Mouse (Mus musculus) cortical plate, adult 2 months (tissue): ENCODE measurements around the gene Hivep3.

ENCODE experiments used
- CTCF ChIP-seq: fragments of 200-500 bp; IDR thresholded peaks from 2 replicates; pipeline ENCODE4 v1.5.1; 2011; ENCODE audit warnings: mild to moderate bottlenecking, control low read depth, low read length; ENCODE audit not compliant: insufficient read depth; ENCODE audit errors: extremely low read depth
- POLR2A ChIP-seq: fragments of 200-500 bp; IDR thresholded peaks from 2 replicates; pipeline ENCODE4 v1.6.1; 2011; ENCODE audit warnings: mild to moderate bottlenecking, low read length, control low read depth; ENCODE audit not compliant: insufficient read depth; ENCODE audit errors: extremely low read depth

GRCm38 (mm10) chr4:120158714-120159310 is 425.2 kb downstream of the Hivep3 start:
- TF ChIP-seq POLR2A (no peak), CTCF (no peak)
